Mouse (Mus musculus) myocyte (in vitro differentiated cells): ENCODE results near the gene Slc25a44.
"Not testable (repeated sequence)": the region's sequence is repeated elsewhere in the genome, so short reads cannot be mapped to it uniquely, and the experiment has no call there.

Source experiments
- CEBPB ChIP-seq: IDR thresholded peaks from 2 replicates; pipeline ENCODE4 v1.6.1; 2011; ENCODE audit warnings: mild to moderate bottlenecking, moderate library complexity; ENCODE audit not compliant: poor library complexity, insufficient read depth, severe bottlenecking
- E2F4 ChIP-seq: IDR thresholded peaks from one replicate; pipeline ENCODE4 v1.6.1; 2011; ENCODE audit warnings: mild to moderate bottlenecking, control low read depth, moderate library complexity; ENCODE audit not compliant: insufficient read depth
- MYOD1 ChIP-seq, 3 experiments: IDR thresholded peaks; one replicate each; pipeline ENCODE4 v1.6.1; 2011; ENCODE audit warnings: control low read depth in 2 of 3, low read depth in 2 of 3, mild to moderate bottlenecking in 2 of 3, moderate library complexity in 1 of 3; ENCODE audit not compliant: insufficient read length in 2 of 3, control insufficient read depth in 1 of 3
- MYOG ChIP-seq, 3 experiments: IDR thresholded peaks; one replicate each; pipeline ENCODE4 v1.6.1; 2011; ENCODE audit warnings: control low read depth in 2 of 3, low read depth in 2 of 3, mild to moderate bottlenecking in 2 of 3; ENCODE audit not compliant: insufficient read length in 2 of 3, control insufficient read depth in 1 of 3, insufficient read depth in 1 of 3
- POLR2A ChIP-seq: IDR thresholded peaks from one replicate; pipeline ENCODE4 v1.6.1; 2011; ENCODE audit warnings: low read depth, mild to moderate bottlenecking, control low read depth, moderate library complexity; ENCODE audit not compliant: insufficient read length
- POLR2AphosphoS2 ChIP-seq: IDR thresholded peaks from one replicate; pipeline ENCODE4 v1.6.1; 2011; ENCODE audit warnings: low read depth, control low read depth; ENCODE audit not compliant: insufficient read length
- USF1 ChIP-seq: IDR thresholded peaks from one replicate; pipeline ENCODE4 v1.6.1; 2011; ENCODE audit warnings: low read depth, mild to moderate bottlenecking, control low read depth, moderate library complexity

DNA sequence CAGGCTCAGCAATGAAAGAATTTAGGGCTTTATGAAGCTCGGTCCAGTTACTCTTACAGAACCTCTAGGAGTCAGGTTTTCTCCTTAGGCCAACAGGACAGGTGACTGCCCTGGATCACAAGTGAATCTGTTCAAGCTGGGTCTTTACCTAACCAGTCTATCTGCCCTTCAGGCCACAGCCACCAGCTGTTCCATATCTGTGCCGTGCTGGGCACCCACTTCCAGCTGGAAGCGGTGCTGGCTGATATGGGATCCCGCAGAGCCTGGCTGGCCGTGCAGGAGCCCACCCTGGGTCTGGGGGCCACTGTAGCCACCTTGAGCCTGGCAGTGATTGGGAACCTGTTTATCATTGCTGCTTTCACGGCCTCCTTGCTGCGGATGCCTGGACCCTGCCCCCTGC lies 57.4 kb downstream of the Slc25a44 start:
- TF ChIP-seq POLR2A; USF1; MYOD1 (IDR thresholded peaks at IDR 0.05; ENCODE audit: control insufficient read depth in 1 of 3, insufficient read length in 2 of 3, low read depth in 2 of 3); POLR2AphosphoS2; CEBPB; MYOG (IDR thresholded peaks at IDR 0.05; ENCODE audit: control insufficient read depth in 1 of 3, insufficient read depth in 1 of 3, insufficient read length in 2 of 3, low read depth in 2 of 3); E2F4: not testable (repeated sequence)
